In the genomic region with DNA sequence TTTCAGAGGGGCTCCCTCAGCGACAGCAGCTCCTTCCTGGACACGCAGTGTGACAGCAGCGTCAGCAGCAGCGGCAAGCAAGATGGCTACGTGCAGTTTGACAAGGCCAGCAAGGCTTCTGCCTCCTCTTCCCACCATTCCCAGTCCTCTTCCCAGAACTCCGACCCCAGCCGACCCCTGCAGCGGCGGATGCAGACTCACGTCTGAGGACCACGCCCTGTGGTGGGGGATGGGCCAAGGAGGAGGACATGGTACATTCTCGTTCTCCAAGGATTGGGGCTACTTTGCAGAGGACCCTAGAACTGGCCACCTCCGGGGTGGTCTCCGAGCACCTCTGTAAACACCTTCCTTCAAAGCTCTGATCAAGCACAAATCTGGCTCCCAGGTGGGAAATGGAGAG, we compare ENCODE assay signal across 21 mouse cellular contexts.
A peak's percentile ranks its signal among the peaks of the same experiment; 100 is the strongest.
DNase-seq lines count a peak whose midpoint lies in the region; ATAC-seq and TF ChIP-seq lines count a peak whose summit lies in the region.
"Had no signal": no experiment of that assay in that cellular context is flagged by ENCODE, and none has a peak within 500 bp of the region (broad histone marks: within the 10 kb centered on the region; RNA-seq: fewer than 3 reads in every experiment).

No protein-coding gene starts in this region.

- no peak for TF ChIP-seq CTCF in liver, postnatal 0 days (IDR thresholded peaks at IDR 0.05; ENCODE audit: low read depth)

- no peak overlapping the region for H3K9ac ChIP-seq in heart, embryonic 15.5 days
- H3K9ac ChIP-seq in liver, postnatal 0 days (replicated peaks), result no peak overlapping the region
- H3K9ac ChIP-seq: forebrain, embryonic 13.5 days; hindbrain, embryonic 15.5 days had no signal

- no peak for ATAC-seq in heart, embryonic 15.5 days (replicated peaks; ENCODE audit: insufficient number of reproducible peaks, insufficient read depth, low FRiP score, low read depth)
- no peak for ATAC-seq in liver, postnatal 0 days
- ATAC-seq: forebrain, embryonic 13.5 days had no signal

- WGBS in heart, embryonic 15.5 days, result 34% methylated on average over 14 of the region's 14 CpGs
- 42% methylated on average over 14 of the region's 14 CpGs for WGBS in liver, postnatal 0 days (ENCODE audit: insufficient replicate concordance)

- 0 out of 2 replicates have a peak, but pooled peaks cover 5% of the 10 kb centered on the region for H3K9me3 ChIP-seq in heart, embryonic 15.5 days (replicated peaks)
- 0 out of 2 replicates have a peak, but pooled peaks cover 6% of the 10 kb centered on the region for H3K9me3 ChIP-seq in liver, postnatal 0 days (ENCODE audit: low read length)
- H3K9me3 ChIP-seq: forebrain, embryonic 13.5 days; G1E; hindbrain, embryonic 15.5 days had no signal

- no peak for TF ChIP-seq EP300 in liver, postnatal 0 days (IDR thresholded peaks at IDR 0.05; ENCODE audit: low read depth)

- no peaks in the 10 kb centered on the region for H3K36me3 ChIP-seq in heart, embryonic 15.5 days
- H3K36me3 ChIP-seq in liver, postnatal 0 days (replicated peaks; ENCODE audit: insufficient read depth, low read length), result no peaks in the 10 kb centered on the region
- H3K36me3 ChIP-seq: G1E had no signal

- H3K4me2 ChIP-seq in heart, embryonic 15.5 days, result peak overlapping the region; percentile 37
- H3K4me2 ChIP-seq in liver, postnatal 0 days (ENCODE audit: low read depth, low read length), result no peak overlapping the region
- H3K4me2 ChIP-seq: forebrain, embryonic 13.5 days; hindbrain, embryonic 15.5 days; midbrain, embryonic 11.5 days had no signal

- no peaks in the 10 kb centered on the region for H3K27me3 ChIP-seq in heart, embryonic 15.5 days
- H3K27me3 ChIP-seq in liver, postnatal 0 days (ENCODE audit: insufficient read depth, low read length), result no peaks in the 10 kb centered on the region
- H3K27me3 ChIP-seq: hindbrain, embryonic 15.5 days had no signal

- peaks cover 32% of the 10 kb centered on the region for H3K4me1 ChIP-seq in heart, embryonic 15.5 days (replicated peaks)
- H3K4me1 ChIP-seq in liver, postnatal 0 days (ENCODE audit: insufficient read depth), result peaks cover 6% of the 10 kb centered on the region

- no peak overlapping the region for H3K27ac ChIP-seq in heart, embryonic 15.5 days
- no peak overlapping the region for H3K27ac ChIP-seq in liver, postnatal 0 days (ENCODE audit: low read depth)
- H3K27ac ChIP-seq: forebrain, embryonic 13.5 days; hindbrain, embryonic 15.5 days had no signal

- no peak for DNase-seq in heart, postnatal 14 days
- peak; percentile 25 for DNase-seq in liver, postnatal 0 days
- DNase-seq in liver (no peak), ES-CJ7 (ENCODE audit: low read depth, low spot score) (peak; percentile 49), ZHBTc4 (ENCODE audit: low read depth, low spot score) (peak; percentile 44)
- DNase-seq in left cerebral cortex, adult 9 months (ENCODE audit: low spot score in 2 of 2), result no peak
- no peak for DNase-seq in left cerebral cortex, adult 11 months (ENCODE audit: low spot score)
- DNase-seq: adrenal gland, postnatal 10 days; cerebellum, adult 18-20 months; embryo, embryonic 11 days; gastrocnemius, postnatal 36 days; kidney, adult 2 months; kidney, postnatal 36 days; layer of hippocampus, postnatal 36 days; lung, postnatal 14 days; thymus, postnatal 14 days had no signal

- intact Hi-C loops in heart, postnatal 14 days (cut with DNase I), result loop anchor here (10.0 kb wide), 1 partner anchor 510 kb away; no protein-coding TSS in a partner anchor

- H3K4me3 ChIP-seq in heart, embryonic 15.5 days, result no peak overlapping the region
- no peak overlapping the region for H3K4me3 ChIP-seq in liver, postnatal 0 days (ENCODE audit: low read depth, low read length)
- H3K4me3 ChIP-seq: forebrain, embryonic 13.5 days; hindbrain, embryonic 15.5 days had no signal

Comparison
In these comparisons a context has a peak if more than half of its experiments do, and no peak if none do; other contexts are left out.
1. DNase-seq: peak in liver, postnatal 0 days (single experiment), ES-CJ7 (single experiment) and ZHBTc4 (single experiment); none in heart, postnatal 14 days (0 of 2), liver (single experiment), left cerebral cortex, adult 9 months (0 of 2) and left cerebral cortex, adult 11 months (single experiment).